Mouse (Mus musculus) hindbrain, embryonic 16.5 days (tissue): ENCODE results near the gene Hmga2. TPM values are rescaled to one million over a fixed set of nuclear protein-coding genes. Genes with fewer than 3 reads are reported as not detected.

Source experiments
- ATAC-seq: fragments of 200-750 bp; cut with Nextera tagmentation; 2 replicates; pipeline ENCODE4 v1.8.0; 2017; ENCODE audit warnings: moderate TSS enrichment, moderate library complexity
- H3K27ac ChIP-seq: fragments of 300-500 bp; sonication (generic); 2 replicates; pipeline ENCODE4 v1.5.1; 2014; ENCODE audit warnings: low read depth, mild to moderate bottlenecking, control low read depth, low read length, moderate library complexity
- H3K27me3 ChIP-seq: fragments of 300-500 bp; sonication (generic); replicated peaks from 2 replicates; pipeline ENCODE4 v1.6.1; 2014; ENCODE audit warnings: low read length; ENCODE audit not compliant: control insufficient read depth, insufficient read depth
- H3K36me3 ChIP-seq: fragments of 300-500 bp; sonication (generic); 2 replicates; pipeline ENCODE4 v1.6.1; 2014; ENCODE audit warnings: mild to moderate bottlenecking, low read length, moderate library complexity, mixed read lengths; ENCODE audit not compliant: control insufficient read depth, insufficient read depth
- H3K4me1 ChIP-seq: fragments of 300-500 bp; sonication (generic); 2 replicates; pipeline ENCODE4 v1.6.1; 2014; ENCODE audit warnings: low read depth, low read length; ENCODE audit not compliant: control insufficient read depth, insufficient read depth
- H3K4me2 ChIP-seq: fragments of 300-500 bp; sonication (generic); 2 replicates; pipeline ENCODE4 v1.6.1; 2014; ENCODE audit warnings: mild to moderate bottlenecking, low read length, control low read depth, moderate library complexity
- H3K4me3 ChIP-seq: fragments of 300-500 bp; sonication (generic); 2 replicates; pipeline ENCODE4 v1.5.1; 2014; ENCODE audit warnings: mild to moderate bottlenecking, low read length, control low read depth, moderate library complexity
- H3K9ac ChIP-seq: fragments of 300-500 bp; sonication (generic); 2 replicates; pipeline ENCODE4 v1.6.1; 2014; ENCODE audit warnings: low read depth, mild to moderate bottlenecking, control low read depth, low read length, moderate library complexity
- H3K9me3 ChIP-seq: fragments of 300-500 bp; sonication (generic); 2 replicates; pipeline ENCODE4 v1.6.1; 2014; ENCODE audit warnings: mild to moderate bottlenecking, low read length, moderate library complexity; ENCODE audit not compliant: control insufficient read depth
- WGBS: fragments of 180-500 bp; shearing (Covaris S2); extraction: QIAGEN DNeasy Blood & Tissue Kit; methylation state at CpG from one replicate; pipeline ENCODE4 v1.1.7; 2014; 5-methylcytosine and 5-hydroxymethylcytosine counted together
- polyA plus RNA-seq: library from polyadenylated mRNA; unstranded; fragments of >200 nt; fragmentation: Nextera tagmentation; extraction: Ambion mirVana; gene quantifications from 2 replicates; pipeline ENCODE4 v1.2.1, GENCODE M21; 2015

Hmga2 gene
- polyA plus RNA-seq, 1 experiment from 2014 or later = 1.6 TPM

DNA sequence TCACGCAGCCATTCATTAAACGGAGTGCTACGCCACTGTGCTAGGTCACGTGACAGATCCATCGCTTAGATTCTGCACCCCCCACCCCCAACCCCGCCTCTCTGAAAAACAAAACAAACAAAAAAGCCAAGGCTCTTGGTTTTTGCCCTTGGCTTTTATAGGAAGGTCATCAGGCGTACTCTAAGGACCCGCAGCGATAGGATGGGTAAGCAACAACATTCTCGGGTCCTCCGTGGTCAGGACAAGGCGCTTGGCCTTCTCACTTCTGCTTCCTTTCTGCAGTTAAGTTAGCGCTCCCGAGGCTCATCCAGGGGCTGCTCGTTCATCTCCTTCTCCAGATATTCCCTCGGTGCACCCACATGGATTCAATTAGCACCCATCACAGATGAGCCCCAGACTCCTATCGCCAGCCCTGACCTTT, 79.0 kb downstream of the Hmga2 start:
- ATAC-seq = no peak
- 85% methylated on average over 17 of the region's 17 CpGs for WGBS
- H3K27me3 ChIP-seq = no peaks in the 10 kb centered on the region
- H3K9ac ChIP-seq = no peak overlapping the region
- no peak overlapping the region for H3K4me3 ChIP-seq
- H3K9me3 ChIP-seq = no peaks in the 10 kb centered on the region
- peaks cover 2% of the 10 kb centered on the region; the same call in 1 of the 2 replicates for H3K4me1 ChIP-seq
- H3K36me3 ChIP-seq = no peaks in the 10 kb centered on the region
- no peak overlapping the region for H3K27ac ChIP-seq
- H3K4me2 ChIP-seq = no peak overlapping the region

DNA sequence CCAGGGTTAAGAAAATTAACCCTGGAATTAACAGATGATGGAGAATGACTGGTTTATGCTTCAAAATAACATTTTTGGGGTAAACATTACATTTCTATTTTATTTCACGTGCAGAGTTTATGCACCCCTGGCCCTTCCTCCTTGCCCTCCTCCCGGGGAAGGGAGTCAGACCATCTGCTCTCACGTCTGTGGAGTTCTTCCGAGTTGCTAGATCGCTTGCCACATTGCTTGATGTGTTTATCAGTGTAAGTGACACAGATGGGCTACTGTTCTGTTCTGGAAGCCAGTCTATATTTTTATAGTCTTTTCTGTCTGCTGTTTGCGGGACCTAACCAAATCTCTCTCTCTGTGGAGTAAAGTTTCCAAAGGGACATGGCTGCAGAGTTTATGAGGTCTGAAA, 80.7 kb downstream of the Hmga2 start:
- peaks cover 14% of the 10 kb centered on the region for H3K4me1 ChIP-seq
- ATAC-seq = no peak
- WGBS = 68% methylated on average over 6 of the region's 6 CpGs

GRCm38 (mm10) chr10:120394740-120395139, 81.5 kb downstream of the Hmga2 start:
- no peaks in the 10 kb centered on the region for H3K9me3 ChIP-seq
- ATAC-seq = no peak
- H3K4me2 ChIP-seq = no peak overlapping the region
- peaks cover 3% of the 10 kb centered on the region; the same call in 1 of the 2 replicates for H3K27me3 ChIP-seq
- H3K27ac ChIP-seq = no peak overlapping the region
- peaks cover 14% of the 10 kb centered on the region for H3K4me1 ChIP-seq
- WGBS = 85% methylated on average over 9 of the region's 9 CpGs
- H3K4me3 ChIP-seq = no peak overlapping the region
- no peak overlapping the region for H3K9ac ChIP-seq
- no peaks in the 10 kb centered on the region for H3K36me3 ChIP-seq

More for the DNA sequence above, 80.7 kb downstream of the Hmga2 start:
- peaks cover 3% of the 10 kb centered on the region; the same call in 1 of the 2 replicates for H3K27me3 ChIP-seq
- no peak overlapping the region for H3K9ac ChIP-seq
- H3K4me2 ChIP-seq = no peak overlapping the region
- no peaks in the 10 kb centered on the region for H3K36me3 ChIP-seq
- H3K27ac ChIP-seq = no peak overlapping the region
- H3K9me3 ChIP-seq = no peaks in the 10 kb centered on the region
- H3K4me3 ChIP-seq = no peak overlapping the region

DNA sequence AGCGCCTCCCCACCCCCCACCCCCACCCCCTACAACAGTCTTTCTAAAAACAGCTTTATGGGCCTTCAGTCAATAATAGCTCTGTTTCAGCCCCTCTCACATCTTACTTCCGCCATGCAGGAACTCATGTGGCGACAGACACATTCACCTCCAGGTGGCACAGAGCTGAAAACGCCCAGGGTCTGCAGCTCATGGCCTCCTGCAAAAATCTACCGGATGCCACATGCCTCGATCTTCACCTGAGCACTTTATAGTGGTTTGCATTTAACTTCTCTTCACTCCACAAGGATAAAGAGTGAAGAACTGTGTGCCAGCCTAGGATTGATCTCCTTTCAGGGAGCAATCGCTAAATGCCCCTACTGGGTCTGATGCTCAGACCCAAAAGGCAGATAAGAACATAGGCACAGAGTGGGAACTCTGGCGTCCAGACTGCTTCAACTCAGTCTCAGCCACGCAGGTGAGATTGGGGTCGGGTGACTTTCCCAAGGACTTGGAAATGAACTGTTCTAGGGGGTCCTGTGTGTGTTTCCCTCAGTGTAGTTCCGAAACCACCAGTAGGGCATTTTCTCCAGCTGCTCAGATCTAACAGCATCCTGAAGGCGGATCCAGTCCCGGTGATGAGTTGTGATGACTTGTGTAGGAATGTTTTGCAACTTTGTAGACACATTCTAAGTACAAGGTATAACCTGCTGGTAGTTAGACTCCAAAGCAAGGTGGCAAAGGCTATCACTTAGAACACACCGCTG, 84.1 kb downstream of the Hmga2 start:
- 36% methylated on average over 14 of the region's 14 CpGs for WGBS
- Histone ChIP-seq H3K9ac (no peak overlapping the region), H3K4me1 (peaks cover 24% of the 10 kb centered on the region), H3K4me3 (no peak overlapping the region), H3K27ac (no peak overlapping the region), H3K27me3 (peaks cover 3% of the 10 kb centered on the region; the same call in 1 of the 2 replicates), H3K36me3 (no peaks in the 10 kb centered on the region), H3K9me3 (no peaks in the 10 kb centered on the region), H3K4me2 (peak overlapping the region; percentile 49)
- ATAC-seq = peak; percentile 12; the same call in 1 of the 2 replicates

DNA sequence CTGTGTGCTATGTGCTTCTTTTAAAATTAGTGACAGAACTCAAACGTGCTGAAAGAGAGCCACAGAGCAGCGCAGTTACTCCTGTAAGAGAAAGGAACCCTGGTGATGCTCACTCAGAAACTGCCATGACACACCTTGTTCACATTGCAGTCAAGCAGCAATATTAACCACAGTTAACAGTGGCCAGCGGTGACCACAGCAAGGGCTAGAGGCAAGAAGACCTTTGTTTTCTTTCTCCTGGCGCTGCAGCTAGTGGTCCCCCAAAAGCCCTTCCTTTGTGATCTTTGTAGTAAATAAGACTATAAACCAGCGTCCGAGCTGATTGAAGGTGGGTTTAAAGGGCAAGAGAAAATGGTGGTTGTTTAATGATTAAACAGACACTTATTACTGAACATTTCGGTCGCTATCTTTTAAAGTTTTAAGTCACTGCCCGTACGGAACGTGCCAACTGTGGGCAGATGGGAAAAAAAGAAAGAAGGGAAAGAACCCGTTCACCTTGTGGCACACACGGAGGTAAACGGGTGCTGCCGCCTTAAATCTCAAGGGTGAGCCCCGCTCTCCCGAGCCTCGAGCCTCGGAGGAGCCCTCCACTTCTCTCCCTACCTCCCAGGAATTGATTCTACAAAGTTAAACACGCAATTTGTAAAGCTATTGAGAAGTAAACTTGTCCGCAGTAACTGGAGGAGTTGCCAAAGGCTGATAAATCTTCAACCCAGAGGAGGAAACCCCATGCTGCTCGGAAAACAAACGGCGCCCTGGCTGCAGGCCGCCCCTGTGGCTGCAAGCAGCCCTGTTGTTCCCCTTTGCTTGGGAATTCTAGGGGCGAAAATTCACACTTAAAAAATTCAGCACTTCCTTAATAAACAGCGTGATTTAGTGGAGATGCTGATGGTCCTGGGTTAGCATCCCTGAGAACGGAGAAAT, 85.1 kb downstream of the Hmga2 start:
- Histone ChIP-seq H3K27me3 (peaks cover 3% of the 10 kb centered on the region; the same call in 1 of the 2 replicates), H3K4me1 (peaks cover 24% of the 10 kb centered on the region), H3K36me3 (no peaks in the 10 kb centered on the region), H3K27ac (no peak overlapping the region), H3K4me2 (peak overlapping the region; percentile 49), H3K4me3 (peak overlapping the region; percentile 5; the same call in 1 of the 2 replicates), H3K9ac (peak overlapping the region; percentile 38; the same call in 1 of the 2 replicates), H3K9me3 (no peaks in the 10 kb centered on the region)
- WGBS = 21% methylated on average over 28 of the region's 28 CpGs
- ATAC-seq = no peak

DNA sequence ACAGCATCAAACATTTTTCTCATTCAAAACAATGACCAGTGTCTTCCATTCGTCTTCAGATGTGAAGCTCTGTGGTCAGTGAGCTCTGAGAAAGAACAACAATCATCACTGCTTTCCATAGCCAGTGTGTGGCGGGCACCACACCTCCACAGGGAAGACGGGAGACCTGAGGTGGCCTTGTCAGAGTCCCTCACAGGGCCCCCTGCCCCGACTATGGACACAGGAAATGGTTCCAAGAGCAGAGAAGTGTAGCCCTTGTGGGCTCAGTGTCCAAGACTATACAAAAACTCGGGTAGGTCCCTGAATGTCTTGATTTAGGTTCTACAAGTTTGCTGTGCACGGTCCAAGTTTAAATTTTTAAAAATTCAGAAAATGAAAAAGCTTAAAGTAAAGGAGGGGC, 86.6 kb downstream of the Hmga2 start:
- WGBS = 59% methylated on average over 6 of the region's 6 CpGs
- ATAC-seq = no peak

GRCm38 (mm10) chr10:120388966-120389365, 87.3 kb downstream of the Hmga2 start:
- WGBS = 26% methylated on average over 10 of the region's 10 CpGs
- no peak overlapping the region for H3K9ac ChIP-seq
- H3K36me3 ChIP-seq = no peaks in the 10 kb centered on the region
- H3K4me2 ChIP-seq = no peak overlapping the region; the same call in 1 of the 2 replicates
- H3K27ac ChIP-seq = no peak overlapping the region
- no peak overlapping the region for H3K4me3 ChIP-seq
- H3K27me3 ChIP-seq = peaks cover 3% of the 10 kb centered on the region; the same call in 1 of the 2 replicates
- no peak for ATAC-seq
- peaks cover 26% of the 10 kb centered on the region for H3K4me1 ChIP-seq
- H3K9me3 ChIP-seq = no peaks in the 10 kb centered on the region

More for the DNA sequence above, 86.6 kb downstream of the Hmga2 start:
- peaks cover 3% of the 10 kb centered on the region; the same call in 1 of the 2 replicates for H3K27me3 ChIP-seq
- H3K4me3 ChIP-seq = no peak overlapping the region
- H3K36me3 ChIP-seq = no peaks in the 10 kb centered on the region
- H3K9me3 ChIP-seq = no peaks in the 10 kb centered on the region
- H3K9ac ChIP-seq = no peak overlapping the region
- no peak overlapping the region for H3K27ac ChIP-seq
- H3K4me1 ChIP-seq = peaks cover 24% of the 10 kb centered on the region
- no peak overlapping the region for H3K4me2 ChIP-seq

DNA sequence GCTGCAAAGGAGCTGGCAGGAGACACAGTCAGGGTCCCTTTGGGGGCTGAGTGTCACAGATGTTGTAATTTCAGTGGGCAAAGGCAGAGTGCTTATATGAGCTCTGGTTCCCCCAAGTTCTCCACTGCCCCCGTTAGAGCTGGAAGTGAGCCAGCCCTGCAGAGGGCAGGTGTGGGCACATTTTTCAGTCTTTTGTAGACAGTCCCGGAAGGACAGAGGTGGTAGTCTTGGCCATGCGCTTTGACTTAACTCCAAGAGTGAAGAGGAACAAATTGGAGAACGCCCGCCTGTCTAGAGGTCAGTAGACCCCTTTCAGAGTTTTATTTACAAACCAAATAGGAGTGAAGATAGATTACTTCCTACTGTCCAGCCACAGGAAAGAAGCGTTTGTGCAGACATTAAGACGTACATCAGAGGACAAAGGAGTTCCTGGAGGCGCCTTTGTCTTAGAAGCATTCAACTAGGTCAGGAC, 87.8 kb downstream of the Hmga2 start:
- peak; percentile 53; the same call in 1 of the 2 replicates for ATAC-seq
- H3K27ac ChIP-seq = peak overlapping the region; percentile 48; the same call in 1 of the 2 replicates
- peaks cover 28% of the 10 kb centered on the region for H3K4me1 ChIP-seq
- peak overlapping the region; percentile 2; the same call in 1 of the 2 replicates for H3K4me2 ChIP-seq
- no peaks in the 10 kb centered on the region for H3K36me3 ChIP-seq
- H3K9ac ChIP-seq = no peak overlapping the region
- no peak overlapping the region for H3K4me3 ChIP-seq
- H3K9me3 ChIP-seq = no peaks in the 10 kb centered on the region
- WGBS = 14% methylated on average over 8 of the region's 8 CpGs
- H3K27me3 ChIP-seq = peaks cover 3% of the 10 kb centered on the region; the same call in 1 of the 2 replicates
